Mouse (Mus musculus) heart, embryonic 12.5 days (tissue): ENCODE data around the gene Fam78b. TPM values are rescaled to one million over a fixed set of nuclear protein-coding genes. Genes with fewer than 3 reads are reported as not detected.

Source experiments
- ATAC-seq: fragments of 200-750 bp; cut with Nextera tagmentation; 2 replicates; pipeline ENCODE4 v1.8.0; 2017; ENCODE audit warnings: moderate TSS enrichment, moderate library complexity; ENCODE audit not compliant: insufficient number of reproducible peaks, low FRiP score
- H3K27ac ChIP-seq: fragments of 300-500 bp; sonication (generic); 2 replicates; pipeline ENCODE4 v1.5.1; 2016; ENCODE audit warnings: mild to moderate bottlenecking, moderate library complexity; ENCODE audit not compliant: poor library complexity, severe bottlenecking
- H3K27me3 ChIP-seq: fragments of 300-500 bp; sonication (generic); replicated peaks from 2 replicates; pipeline ENCODE4 v1.6.1; 2016; ENCODE audit warnings: mild to moderate bottlenecking, moderate library complexity
- H3K36me3 ChIP-seq: fragments of 300-500 bp; sonication (generic); 2 replicates; pipeline ENCODE4 v1.6.1; 2016; ENCODE audit warnings: mild to moderate bottlenecking, moderate library complexity
- H3K4me1 ChIP-seq: fragments of 300-500 bp; sonication (generic); replicated peaks from 2 replicates; pipeline ENCODE4 v1.6.1; 2016; ENCODE audit warnings: mild to moderate bottlenecking
- H3K4me2 ChIP-seq: fragments of 300-500 bp; sonication (generic); 2 replicates; pipeline ENCODE4 v1.6.1; 2016; ENCODE audit warnings: mild to moderate bottlenecking, moderate library complexity
- H3K4me3 ChIP-seq: fragments of 300-500 bp; sonication (generic); 2 replicates; pipeline ENCODE4 v1.5.1; 2016; ENCODE audit warnings: mild to moderate bottlenecking
- H3K9ac ChIP-seq: fragments of 300-500 bp; sonication (generic); 2 replicates; pipeline ENCODE4 v1.6.1; 2016; ENCODE audit warnings: mild to moderate bottlenecking, moderate library complexity
- H3K9me3 ChIP-seq: fragments of 300-500 bp; sonication (generic); replicated peaks from 2 replicates; pipeline ENCODE4 v1.6.1; 2016; ENCODE audit warnings: mild to moderate bottlenecking, moderate library complexity
- WGBS: fragments of 180-500 bp; shearing (Covaris S2); methylation state at CpG from one replicate; pipeline ENCODE4 v1.1.7; 2016; 5-methylcytosine and 5-hydroxymethylcytosine counted together
- polyA plus RNA-seq: library from polyadenylated mRNA; unstranded; fragments of >200 nt; fragmentation: Nextera tagmentation; extraction: Ambion mirVana; gene quantifications from 2 replicates; pipeline ENCODE4 v1.2.1, GENCODE M21; 2016

Fam78b gene
- polyA plus RNA-seq, 1 experiment from 2014 or later, result 0.91 TPM

GRCm38 (mm10) chr1:167066933-167067341 lies 65.7 kb downstream of the Fam78b start:
- Histone ChIP-seq H3K27me3 (no peaks in the 10 kb centered on the region), H3K9me3 (no peaks in the 10 kb centered on the region), H3K27ac (no peak overlapping the region), H3K36me3 (no peaks in the 10 kb centered on the region), H3K9ac (no peak overlapping the region), H3K4me3 (no peak overlapping the region), H3K4me2 (no peak overlapping the region), H3K4me1 (peaks cover 11% of the 10 kb centered on the region; the same call in 1 of the 2 replicates)
- no peak for ATAC-seq
- 73% methylated on average over 9 of the region's 9 CpGs for WGBS

GRCm38 (mm10) chr1:167069741-167070140 lies 68.5 kb downstream of the Fam78b start:
- Histone ChIP-seq H3K27me3 (no peaks in the 10 kb centered on the region), H3K9ac (no peak overlapping the region), H3K9me3 (no peaks in the 10 kb centered on the region), H3K36me3 (no peaks in the 10 kb centered on the region), H3K4me2 (no peak overlapping the region), H3K27ac (no peak overlapping the region), H3K4me3 (no peak overlapping the region), H3K4me1 (no peaks in the 10 kb centered on the region)
- ATAC-seq, result no peak
- 49% methylated on average over 9 of the region's 9 CpGs for WGBS

GRCm38 (mm10) chr1:167070306-167070705 lies 69.1 kb downstream of the Fam78b start:
- 62% methylated on average over 6 of the region's 6 CpGs for WGBS
- Histone ChIP-seq H3K4me1 (no peaks in the 10 kb centered on the region), H3K9ac (no peak overlapping the region), H3K4me2 (no peak overlapping the region), H3K9me3 (no peaks in the 10 kb centered on the region), H3K36me3 (no peaks in the 10 kb centered on the region), H3K27ac (no peak overlapping the region), H3K27me3 (no peaks in the 10 kb centered on the region), H3K4me3 (no peak overlapping the region)
- no peak for ATAC-seq

GRCm38 (mm10) chr1:167075726-167076125 lies 74.5 kb downstream of the Fam78b start:
- no peaks in the 10 kb centered on the region for H3K36me3 ChIP-seq
- H3K27ac ChIP-seq, result no peak overlapping the region
- no peak overlapping the region for H3K4me3 ChIP-seq
- H3K4me1 ChIP-seq, result no peaks in the 10 kb centered on the region
- no peak for ATAC-seq
- H3K9me3 ChIP-seq, result no peaks in the 10 kb centered on the region
- H3K9ac ChIP-seq, result no peak overlapping the region
- 68% methylated on average over 8 of the region's 8 CpGs for WGBS
- no peak overlapping the region for H3K4me2 ChIP-seq
- H3K27me3 ChIP-seq, result no peaks in the 10 kb centered on the region

GRCm38 (mm10) chr1:167079476-167079875 lies 78.3 kb downstream of the Fam78b start:
- H3K4me3 ChIP-seq, result no peak overlapping the region
- no peak overlapping the region for H3K27ac ChIP-seq
- H3K36me3 ChIP-seq, result no peaks in the 10 kb centered on the region
- no peaks in the 10 kb centered on the region for H3K9me3 ChIP-seq
- WGBS, result 27% methylated on average over 5 of the region's 5 CpGs
- H3K4me1 ChIP-seq, result no peaks in the 10 kb centered on the region
- no peak overlapping the region for H3K9ac ChIP-seq
- H3K4me2 ChIP-seq, result no peak overlapping the region
- H3K27me3 ChIP-seq, result no peaks in the 10 kb centered on the region
- ATAC-seq, result no peak

- no peak overlapping the region for H3K4me3 ChIP-seq
- no peak overlapping the region for H3K27ac ChIP-seq
- H3K4me1 ChIP-seq, result no peaks in the 10 kb centered on the region
- no peaks in the 10 kb centered on the region for H3K9me3 ChIP-seq
- no peak for ATAC-seq
- H3K4me2 ChIP-seq, result no peak overlapping the region
- no peaks in the 10 kb centered on the region for H3K36me3 ChIP-seq
- no peaks in the 10 kb centered on the region for H3K27me3 ChIP-seq
- H3K9ac ChIP-seq, result no peak overlapping the region
- 76% methylated on average over 3 of the region's 3 CpGs for WGBS
Observed at GRCm38 (mm10) chr1:167081946-167082345, 80.7 kb downstream of the Fam78b start.

GRCm38 (mm10) chr1:167082506-167083100 lies 81.4 kb downstream of the Fam78b start:
- Histone ChIP-seq H3K36me3 (no peaks in the 10 kb centered on the region), H3K9me3 (no peaks in the 10 kb centered on the region), H3K27me3 (no peaks in the 10 kb centered on the region), H3K4me2 (no peak overlapping the region), H3K27ac (no peak overlapping the region), H3K4me1 (no peaks in the 10 kb centered on the region), H3K9ac (no peak overlapping the region), H3K4me3 (no peak overlapping the region)
- 60% methylated on average over 4 of the region's 4 CpGs for whole genome bisulfite sequencing
- no peak for ATAC-seq

GRCm38 (mm10) chr1:167083181-167083580 lies 82.0 kb downstream of the Fam78b start:
- no peak overlapping the region for H3K9ac ChIP-seq
- no peak overlapping the region for H3K4me2 ChIP-seq
- 79% methylated on average over 2 of the region's 2 CpGs for WGBS
- H3K9me3 ChIP-seq, result no peaks in the 10 kb centered on the region
- ATAC-seq, result no peak
- H3K36me3 ChIP-seq, result no peaks in the 10 kb centered on the region
- H3K27me3 ChIP-seq, result no peaks in the 10 kb centered on the region
- no peak overlapping the region for H3K4me3 ChIP-seq
- H3K27ac ChIP-seq, result no peak overlapping the region
- no peaks in the 10 kb centered on the region for H3K4me1 ChIP-seq

GRCm38 (mm10) chr1:167084330-167084729 lies 83.1 kb downstream of the Fam78b start:
- H3K36me3 ChIP-seq, result no peaks in the 10 kb centered on the region
- H3K27ac ChIP-seq, result no peak overlapping the region
- no peaks in the 10 kb centered on the region for H3K27me3 ChIP-seq
- H3K9ac ChIP-seq, result no peak overlapping the region
- ATAC-seq, result no peak
- no peaks in the 10 kb centered on the region for H3K9me3 ChIP-seq
- H3K4me2 ChIP-seq, result no peak overlapping the region
- H3K4me1 ChIP-seq, result no peaks in the 10 kb centered on the region
- H3K4me3 ChIP-seq, result no peak overlapping the region

- H3K9me3 ChIP-seq, result no peaks in the 10 kb centered on the region
- no peaks in the 10 kb centered on the region for H3K27me3 ChIP-seq
- no peak overlapping the region for H3K9ac ChIP-seq
- no peak overlapping the region for H3K4me2 ChIP-seq
- no peaks in the 10 kb centered on the region for H3K4me1 ChIP-seq
- no peak for ATAC-seq
- no peak overlapping the region for H3K4me3 ChIP-seq
- H3K27ac ChIP-seq, result no peak overlapping the region
- H3K36me3 ChIP-seq, result no peaks in the 10 kb centered on the region
- 78% methylated on average over 4 of the region's 4 CpGs for WGBS
Observed at GRCm38 (mm10) chr1:167085461-167085860, 84.2 kb downstream of the Fam78b start.

GRCm38 (mm10) chr1:167090466-167090865 lies 89.2 kb downstream of the Fam78b start:
- Histone ChIP-seq H3K27ac (no peak overlapping the region), H3K9ac (no peak overlapping the region), H3K27me3 (no peaks in the 10 kb centered on the region), H3K9me3 (no peaks in the 10 kb centered on the region), H3K36me3 (no peaks in the 10 kb centered on the region), H3K4me2 (no peak overlapping the region), H3K4me1 (no peaks in the 10 kb centered on the region), H3K4me3 (no peak overlapping the region)
- 81% methylated on average over 6 of the region's 6 CpGs for WGBS
- ATAC-seq, result no peak

- H3K27me3 ChIP-seq, result no peaks in the 10 kb centered on the region
- no peaks in the 10 kb centered on the region for H3K9me3 ChIP-seq
- no peak overlapping the region for H3K9ac ChIP-seq
- H3K27ac ChIP-seq, result no peak overlapping the region
- 58% methylated on average over 3 of the region's 3 CpGs for WGBS
- no peak overlapping the region for H3K4me3 ChIP-seq
- no peaks in the 10 kb centered on the region for H3K4me1 ChIP-seq
- ATAC-seq, result no peak
- H3K4me2 ChIP-seq, result no peak overlapping the region
- H3K36me3 ChIP-seq, result no peaks in the 10 kb centered on the region
Observed at GRCm38 (mm10) chr1:167093551-167093950, 92.3 kb downstream of the Fam78b start.
